Mouse (Mus musculus): Measurements from ENCODE around the gene Steap3. TPM values are rescaled to one million over a fixed set of nuclear protein-coding genes. Genes with fewer than 3 reads are reported as not detected.

The Steap3 gene
- polyA plus RNA-seq, 1 experiment = 12.6 TPM

DNA sequence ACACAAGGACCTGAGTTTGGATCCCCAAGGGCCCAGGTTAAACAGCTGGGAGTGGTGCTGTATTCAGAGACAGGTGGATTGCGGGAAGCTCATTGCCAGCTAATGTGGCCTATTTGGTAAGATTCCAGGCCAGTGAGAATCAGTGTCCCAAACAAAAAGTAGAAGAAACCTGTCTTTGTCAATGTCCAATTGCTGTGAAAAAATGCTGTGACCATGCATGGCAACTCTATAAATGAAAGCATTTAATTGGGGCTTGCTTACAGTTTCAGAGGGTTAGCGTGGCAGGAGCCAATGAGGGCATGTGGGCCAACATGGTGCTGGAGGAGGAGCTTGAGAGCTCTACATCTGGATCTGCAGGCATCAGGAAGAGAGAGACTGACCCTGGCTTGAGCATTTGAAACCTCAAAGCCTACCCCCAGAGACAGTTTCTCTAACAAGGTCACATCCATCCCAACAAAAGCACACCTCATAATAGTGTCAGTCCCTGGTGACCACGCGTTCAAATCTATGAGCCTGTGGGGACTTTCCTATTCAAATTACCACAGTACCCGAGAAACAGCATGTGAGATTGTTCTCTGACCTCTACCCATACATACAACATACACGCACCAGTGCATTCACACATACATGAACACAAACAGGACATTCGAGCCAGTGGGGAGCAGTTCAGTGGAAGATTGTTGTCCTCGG, 126.8 kb downstream of the Steap3 start:
- TF ChIP-seq FLI1 (IDR thresholded peaks at IDR 0.05; ENCODE audit: low read length) = no peak
- TF ChIP-seq GATA1 (IDR thresholded peaks at IDR 0.05; ENCODE audit: borderline replicate concordance, low read length) = no peak
- Histone ChIP-seq H3K4me1 (peaks cover 4% of the 10 kb centered on the region; the same call in 1 of the 2 replicates), H3K36me3 (replicated peaks; ENCODE audit: low read length) (peaks cover under 1% of the 10 kb centered on the region), H3K9me3 (no peaks in the 10 kb centered on the region), H3K4me3 (replicated peaks) (no peak overlapping the region), H3K27me3 (replicated peaks) (peaks cover 2% of the 10 kb centered on the region)

- Histone ChIP-seq H3K4me3 (replicated peaks) (no peak overlapping the region), H3K4me1 (no peaks in the 10 kb centered on the region; the same call in 1 of the 2 replicates), H3K9me3 (no peaks in the 10 kb centered on the region), H3K36me3 (replicated peaks; ENCODE audit: low read length) (no peaks in the 10 kb centered on the region), H3K27me3 (replicated peaks) (peaks cover 2% of the 10 kb centered on the region)
- no peak for TF ChIP-seq GATA1 (IDR thresholded peaks at IDR 0.05; ENCODE audit: borderline replicate concordance, low read length)
- no peak for TF ChIP-seq FLI1 (IDR thresholded peaks at IDR 0.05; ENCODE audit: low read length)
Measured at GRCm38 (mm10) chr1:120142551-120142950, 130.0 kb downstream of the Steap3 start.

Other genes starting within 250 kb of the Steap3 start
- 4.5 and 4.6 TPM in 2 replicates for gene Tmem37, start 198.6 kb downstream of the Steap3 start, polyA plus RNA-seq (2012; ENCODE audit: insufficient read depth, low replicate concordance)
- gene Dbi, start 151.6 kb downstream of the Steap3 start, polyA plus RNA-seq (2012; ENCODE audit: insufficient read depth, low replicate concordance) = 21.0 TPM in 1 of 2 replicates, not detected in the other
- gene 3110009E18Rik, start 151.5 kb downstream of the Steap3 start, polyA plus RNA-seq (2012; ENCODE audit: insufficient read depth, low replicate concordance) = 2.6 TPM in 1 of 2 replicates, not detected in the other
- not detected in 2 replicates for gene C1ql2, start 67.9 kb upstream of the Steap3 start, polyA plus RNA-seq (2012; ENCODE audit: insufficient read depth, low replicate concordance)
- 33.9 TPM in 1 of 2 replicates, not detected in the other for gene Marco, start 232.3 kb upstream of the Steap3 start, polyA plus RNA-seq (2012; ENCODE audit: insufficient read depth, low replicate concordance)

All from megakaryocyte, embryonic 14.5 days (primary cell).